Mouse (Mus musculus): ENCODE results near the gene Baz1a.

Baz1a gene

DNA sequence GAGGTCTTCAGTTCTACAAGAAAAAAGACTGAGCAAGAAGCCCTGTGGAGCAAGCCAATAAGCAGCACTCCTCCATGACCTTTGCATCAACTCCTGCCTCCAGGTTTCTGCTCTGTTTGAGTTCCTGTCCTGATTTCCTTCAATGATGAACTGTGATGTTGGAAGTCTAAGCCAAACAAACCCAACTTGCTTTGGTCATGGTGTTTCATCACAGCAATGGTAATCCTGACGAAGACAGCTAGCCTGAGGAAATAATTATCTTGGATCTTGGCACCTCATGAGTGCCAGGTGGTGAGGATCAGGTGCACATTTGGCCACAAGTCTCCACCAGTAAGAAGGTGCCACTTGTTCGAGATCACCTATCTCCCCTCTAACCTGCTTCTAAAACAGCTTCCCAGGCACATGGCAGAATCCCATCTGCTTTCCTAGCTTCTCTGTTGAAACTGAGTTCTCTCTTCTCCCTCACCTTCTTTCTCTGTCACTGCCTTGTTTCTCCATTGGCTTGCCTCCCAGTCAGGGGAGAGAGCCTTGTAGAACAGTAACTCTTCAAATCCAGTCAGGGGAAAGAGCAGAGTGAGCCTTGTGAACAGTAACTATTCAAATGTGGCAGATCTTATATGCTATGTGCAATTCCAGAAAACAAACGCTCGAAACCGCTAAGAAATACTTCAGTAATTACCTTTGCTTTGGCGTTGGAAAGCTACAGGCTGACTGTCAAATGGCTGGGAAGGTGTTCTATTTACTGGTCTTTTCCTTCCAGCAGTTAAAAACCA lies at the start of gene Baz1a:
Gene Baz1a (minus strand): TSS at position 723 of the 773 bp plus-strand sequence.
- no peak for DNase-seq (ENCODE audit: low read depth, low spot score)

DNA sequence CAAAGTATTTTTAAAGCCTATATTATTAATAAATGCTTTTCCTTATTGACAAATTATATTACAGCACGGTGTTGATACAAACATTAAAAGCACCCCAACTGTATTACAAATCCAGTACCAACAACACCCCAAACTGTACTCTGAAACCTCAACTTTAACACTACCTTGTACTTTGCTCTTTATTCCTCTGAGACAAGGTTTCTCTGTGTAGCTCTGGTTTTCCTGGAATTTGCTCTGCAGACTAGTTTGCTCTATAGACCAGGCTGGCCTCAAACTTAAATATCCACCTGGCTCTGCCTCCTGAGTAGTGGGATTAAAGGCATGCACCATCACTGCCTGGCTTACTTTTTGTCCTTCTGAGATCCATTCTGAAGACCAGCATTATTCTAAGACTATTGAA lies 48.0 kb upstream of the Baz1a start:
- no peak for DNase-seq (ENCODE audit: low read depth, low spot score)

DNA sequence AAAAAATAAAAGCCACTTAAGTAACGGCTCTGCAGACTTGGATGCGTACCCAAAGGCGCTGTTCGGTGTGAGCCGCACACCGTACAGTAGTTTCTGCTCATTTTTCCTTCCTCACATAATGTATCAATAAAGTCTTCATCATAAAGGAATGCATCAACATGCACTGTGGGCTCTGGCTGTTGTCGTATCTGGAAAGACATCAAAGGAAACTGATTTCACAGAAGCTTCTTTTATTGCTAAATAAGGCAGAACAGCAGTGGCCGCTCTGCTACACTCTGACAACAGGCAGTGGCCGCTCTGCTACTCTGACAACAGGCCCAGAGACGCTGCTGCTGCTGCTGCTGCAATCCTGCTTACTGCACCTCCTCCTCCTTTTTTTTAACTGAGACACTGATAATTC lies 46.9 kb upstream of the Baz1a start:
- no peak for DNase-seq (ENCODE audit: low read depth, low spot score)

DNA sequence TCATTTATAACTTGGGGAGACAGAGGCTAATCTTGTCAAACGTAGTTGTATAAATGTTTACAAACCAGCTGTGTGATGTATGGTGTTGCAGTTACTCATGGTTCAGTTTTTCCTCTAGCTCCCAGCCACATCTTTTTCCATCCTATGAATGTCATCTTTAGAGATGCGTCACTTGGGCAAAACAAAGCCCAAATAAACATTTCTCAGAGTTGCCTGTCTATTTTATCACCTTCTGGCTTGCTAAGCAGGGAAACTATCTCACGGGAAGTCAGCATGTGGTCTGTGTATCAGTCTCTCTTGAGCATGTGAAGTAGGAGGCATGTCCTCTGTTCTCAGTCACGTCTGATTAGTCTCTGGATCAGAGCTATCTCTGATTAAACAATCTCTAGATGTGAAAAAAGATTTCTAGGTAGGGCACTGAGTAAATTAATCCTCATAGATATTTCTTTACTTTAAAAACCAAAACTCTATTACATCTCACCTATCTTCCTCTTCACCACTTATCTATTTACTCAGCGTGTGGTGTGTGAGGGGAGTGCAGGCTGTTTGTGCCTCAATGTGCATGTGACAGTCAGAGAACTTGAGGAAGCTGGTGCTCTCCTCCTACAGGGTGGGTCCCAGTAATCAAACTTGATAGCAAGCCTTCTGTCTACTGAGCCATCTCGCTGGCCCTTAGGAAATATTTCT lies 46.2 kb upstream of the Baz1a start:
- DNase-seq (ENCODE audit: low read depth, low spot score), result no peak

DNA sequence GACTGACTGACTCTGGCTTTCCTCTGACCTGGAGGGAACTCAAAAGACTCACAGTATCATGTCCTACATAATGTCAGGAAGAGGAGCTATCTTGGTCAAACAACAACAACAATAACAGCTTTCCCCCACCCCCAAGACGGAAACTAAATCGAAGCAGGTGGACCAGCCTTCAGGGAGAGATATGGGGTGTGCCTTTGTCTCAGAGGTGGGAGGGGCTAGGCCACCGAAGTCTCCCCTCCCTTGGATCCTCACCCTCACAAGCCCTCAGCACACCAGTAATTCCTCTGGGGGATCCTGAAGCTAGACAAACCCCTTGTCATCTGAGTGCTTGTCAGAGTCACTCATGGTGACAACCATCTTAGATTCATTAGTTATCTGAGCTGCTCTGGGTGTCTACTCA lies 45.7 kb upstream of the Baz1a start:
- no peak for DNase-seq (ENCODE audit: low read depth, low spot score)

DNA sequence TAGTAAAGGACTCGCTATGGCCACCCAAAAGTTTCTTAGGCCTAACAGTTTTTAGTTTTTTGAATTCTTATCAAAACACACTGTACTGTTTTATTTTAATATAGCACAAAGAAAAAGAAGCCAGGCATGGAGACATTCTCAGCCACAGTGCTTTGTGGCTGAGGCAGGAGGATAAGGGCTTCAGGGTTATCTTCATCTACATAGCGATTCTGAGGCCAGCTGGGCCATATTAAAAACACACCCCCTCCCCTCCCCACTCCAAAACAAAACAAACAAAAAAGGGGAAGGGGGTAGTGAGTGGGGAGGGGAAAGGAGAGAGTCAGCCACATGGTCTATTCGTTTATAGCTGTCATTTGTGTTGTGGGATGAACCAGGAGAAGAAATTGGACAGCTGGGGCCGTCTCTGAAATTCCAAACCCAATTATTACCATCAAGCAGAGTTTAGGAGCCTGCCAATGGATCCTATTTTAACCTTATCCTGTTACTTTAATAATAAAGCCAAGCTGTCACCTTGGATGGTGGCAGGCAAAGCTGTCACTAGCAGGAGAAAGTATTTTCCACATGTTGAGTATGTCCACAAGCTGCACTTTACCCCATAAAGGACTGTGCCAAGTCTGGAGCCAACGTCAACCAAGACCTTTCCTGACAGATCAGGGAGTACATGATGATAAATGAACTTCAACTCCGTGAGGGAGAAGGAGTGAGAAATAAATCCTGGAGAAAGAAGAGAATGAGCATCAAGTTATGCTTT lies 44.9 kb upstream of the Baz1a start:
- no peak for DNase-seq (ENCODE audit: low read depth, low spot score)

DNA sequence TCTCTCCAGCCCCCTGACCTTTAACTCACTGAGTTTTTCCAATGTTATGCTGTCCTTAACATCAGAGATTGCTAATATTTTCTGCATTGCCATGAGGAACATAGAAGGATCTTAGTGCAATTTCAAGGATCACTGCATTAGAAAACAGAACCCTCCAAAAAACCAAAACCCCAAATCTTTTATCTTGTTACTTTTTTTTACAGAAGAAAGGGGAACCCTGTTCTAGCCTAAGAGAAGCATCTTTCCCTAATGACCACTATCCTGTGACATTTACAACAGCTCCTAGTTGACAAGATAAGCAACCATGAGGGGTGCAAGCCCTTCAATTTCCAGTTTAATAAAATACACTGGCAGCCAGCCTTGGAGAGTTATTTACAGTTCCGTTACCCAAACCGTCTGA lies 42.6 kb upstream of the Baz1a start:
- no peak for DNase-seq (ENCODE audit: low read depth, low spot score)

DNA sequence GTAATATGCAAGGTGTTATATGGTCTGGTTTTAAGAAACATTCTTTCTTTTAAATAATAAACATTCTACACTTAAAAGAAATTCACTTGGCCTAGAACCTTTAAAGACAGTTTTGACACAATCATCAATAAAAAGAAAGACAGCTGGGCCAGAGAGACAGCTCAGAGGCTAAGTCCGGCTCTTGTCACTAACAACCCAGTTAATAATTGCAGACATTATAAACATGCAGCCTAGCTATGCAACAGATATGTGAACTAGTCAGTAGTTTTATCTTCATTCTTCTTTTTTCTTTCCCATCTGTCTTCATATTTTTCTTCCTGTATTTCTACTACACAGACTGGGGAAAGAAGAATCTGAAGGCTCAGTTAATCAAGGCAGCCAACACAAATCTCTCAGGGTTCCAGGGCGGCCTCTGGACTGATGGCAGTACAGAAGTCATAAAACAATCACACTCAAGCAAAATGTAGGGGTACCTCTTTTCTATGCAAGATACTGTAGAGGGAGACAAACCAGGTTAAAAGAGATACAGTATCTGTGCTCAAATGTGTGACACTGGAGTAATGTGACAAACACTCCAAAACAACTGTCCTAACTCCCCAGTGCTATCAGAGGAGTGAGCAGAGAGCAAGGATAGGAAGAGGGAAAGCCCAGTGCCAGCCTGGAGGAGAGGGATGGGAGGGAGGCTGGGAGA lies 40.5 kb upstream of the Baz1a start:
- DNase-seq (ENCODE audit: low read depth, low spot score), result no peak

DNA sequence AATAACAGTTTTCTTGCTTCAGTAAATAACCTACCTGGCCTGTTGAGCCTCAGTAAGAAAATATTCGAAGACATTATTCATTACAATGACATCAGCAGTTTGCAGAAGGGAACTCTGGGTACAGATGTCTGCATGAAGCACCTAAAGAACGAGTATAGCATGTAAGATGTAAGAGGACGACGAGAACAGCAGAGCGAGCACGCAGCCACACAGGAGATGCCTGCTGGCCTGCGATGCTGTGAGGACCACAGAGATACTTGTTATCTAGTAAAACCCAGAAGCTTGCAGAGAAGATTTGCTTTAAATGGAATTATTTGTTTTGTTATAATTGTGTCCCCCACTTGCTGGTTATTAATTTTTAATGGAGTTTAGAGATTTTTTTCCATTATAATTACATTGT lies 39.1 kb upstream of the Baz1a start:
- DNase-seq (ENCODE audit: low read depth, low spot score), result no peak

DNA sequence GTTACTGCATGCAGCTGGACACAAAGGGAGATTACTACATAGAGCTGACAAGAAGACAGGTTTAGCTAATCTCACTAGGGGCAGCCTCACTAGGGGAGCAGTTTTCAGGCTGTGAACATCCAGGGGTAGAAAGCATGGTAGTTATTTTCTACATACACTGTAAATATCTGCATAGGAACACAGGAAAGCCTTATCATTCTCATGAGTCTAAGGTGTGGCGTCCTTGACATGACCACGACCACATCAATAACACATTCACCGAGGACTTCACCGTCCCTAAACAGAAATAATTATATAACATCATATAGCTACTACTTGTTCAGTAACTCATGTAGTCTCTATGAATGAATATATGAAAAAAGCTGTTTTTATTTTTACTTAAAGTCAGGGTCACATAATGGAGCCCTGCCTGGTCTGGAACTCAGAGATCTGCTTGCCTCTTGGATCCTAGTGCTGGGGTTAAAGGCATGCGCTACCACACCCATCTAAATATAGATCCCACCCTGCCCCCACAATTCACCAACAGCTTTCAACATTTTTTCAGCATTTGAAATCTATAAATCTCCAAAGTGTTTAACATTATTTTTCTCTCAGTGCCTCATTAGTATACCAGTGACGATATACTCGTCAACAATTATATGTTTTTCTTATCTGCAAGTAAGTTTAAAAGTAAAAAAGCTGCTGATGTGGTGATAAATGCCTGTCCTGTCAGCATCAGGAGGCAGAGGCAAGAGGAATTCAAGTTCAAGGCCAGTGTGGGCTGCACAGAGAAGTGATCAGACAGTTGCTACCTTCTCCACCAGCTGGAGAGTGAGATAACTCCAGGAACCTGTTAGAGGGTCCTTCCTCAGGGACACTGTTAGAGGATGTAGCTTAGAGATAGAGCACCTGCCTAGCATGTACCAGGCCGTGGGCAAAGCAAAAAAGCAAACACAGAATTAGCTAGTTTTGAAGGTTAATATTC lies 37.3 kb upstream of the Baz1a start:
- no peak for DNase-seq (ENCODE audit: low read depth, low spot score)

DNA sequence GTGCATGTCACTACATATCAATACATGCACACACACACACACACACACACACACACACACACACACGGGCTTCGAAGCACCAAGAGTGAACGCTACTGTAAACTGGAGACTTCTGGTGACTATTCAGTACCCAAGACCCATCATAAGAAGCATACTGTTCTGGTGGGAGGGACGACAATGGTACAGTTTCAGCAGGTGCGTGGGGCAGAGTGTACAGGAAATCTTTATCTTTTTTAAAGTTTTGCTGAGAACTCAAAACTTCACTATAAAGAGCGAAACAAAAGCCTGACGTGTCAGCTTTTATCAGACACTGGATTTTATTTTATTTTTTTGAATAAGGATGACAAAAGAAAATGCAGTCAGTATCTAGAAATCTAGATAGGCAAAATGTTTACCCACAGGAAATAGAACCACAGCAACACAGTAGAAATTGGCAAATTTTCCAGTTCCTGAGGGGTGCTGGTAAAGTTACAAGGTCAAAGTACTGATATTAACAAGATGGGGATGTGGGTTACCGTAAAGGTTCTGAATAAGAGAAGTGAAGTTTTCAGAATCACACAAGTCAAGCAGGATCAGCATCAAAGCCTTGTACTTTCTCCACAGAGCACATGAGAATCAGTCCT lies 35.7 kb upstream of the Baz1a start:
- no peak for DNase-seq (ENCODE audit: low read depth, low spot score)

DNA sequence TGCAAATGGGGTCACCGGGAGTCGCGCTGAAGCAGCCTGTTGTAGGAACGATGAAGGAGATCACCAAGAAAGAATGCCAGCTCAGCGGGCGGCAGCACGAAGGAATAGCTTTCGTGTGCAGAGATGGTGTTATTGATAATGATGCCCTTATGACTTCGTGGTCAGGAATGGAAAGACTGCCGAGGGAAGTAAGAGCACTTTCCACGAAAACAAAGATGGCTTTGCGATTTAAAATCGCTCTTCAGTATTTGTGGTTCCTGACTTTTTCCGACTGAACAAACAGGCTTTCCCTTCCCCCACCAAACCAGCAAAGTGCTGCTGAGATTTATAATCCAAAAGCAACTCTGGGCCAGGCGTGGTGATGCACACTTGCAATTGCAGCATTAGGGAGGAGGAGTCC lies 26.9 kb upstream of the Baz1a start:
- DNase-seq (ENCODE audit: low read depth, low spot score), result no peak

DNA sequence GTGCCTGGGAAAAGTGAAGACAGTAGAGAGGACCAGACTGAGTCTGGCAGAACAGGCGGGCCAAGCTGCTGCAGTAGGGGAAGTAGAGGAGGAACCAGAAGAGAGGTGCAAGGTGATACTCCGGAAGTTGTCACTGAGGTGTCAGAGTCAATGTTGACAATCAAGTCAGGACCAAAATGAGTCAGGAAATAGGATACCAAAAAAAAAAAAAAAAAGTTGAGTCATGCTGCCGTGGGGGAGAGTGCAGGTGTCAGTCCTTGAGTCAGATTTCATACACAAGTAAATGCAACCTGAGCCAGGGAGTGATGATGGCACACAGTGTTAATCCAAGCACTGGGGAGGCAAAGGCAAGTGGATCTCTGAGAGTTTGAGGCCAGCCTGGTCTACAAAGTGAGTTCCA lies 12.9 kb upstream of the Baz1a start:
- no peak for DNase-seq (ENCODE audit: low read depth, low spot score)

DNA sequence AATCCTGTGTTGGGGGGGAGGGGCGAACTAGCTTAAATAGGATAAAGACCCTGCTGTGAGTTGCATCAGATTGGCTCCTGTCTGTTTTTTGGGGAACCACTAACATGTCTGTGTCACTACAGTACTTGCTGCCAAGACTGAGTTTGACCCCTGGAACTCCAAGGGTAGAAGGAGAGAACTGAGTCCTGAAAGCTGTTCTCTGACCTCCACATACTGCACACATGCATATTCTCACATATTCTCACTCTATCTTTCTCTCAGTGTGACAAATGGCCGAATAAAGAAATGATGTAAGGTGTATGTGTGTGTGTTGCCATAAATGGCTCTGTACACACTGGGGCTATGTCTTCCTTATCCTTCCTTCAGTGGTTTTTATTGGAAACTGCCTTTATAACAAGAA lies 9.1 kb upstream of the Baz1a start:
- DNase-seq (ENCODE audit: low read depth, low spot score), result no peak

DNA sequence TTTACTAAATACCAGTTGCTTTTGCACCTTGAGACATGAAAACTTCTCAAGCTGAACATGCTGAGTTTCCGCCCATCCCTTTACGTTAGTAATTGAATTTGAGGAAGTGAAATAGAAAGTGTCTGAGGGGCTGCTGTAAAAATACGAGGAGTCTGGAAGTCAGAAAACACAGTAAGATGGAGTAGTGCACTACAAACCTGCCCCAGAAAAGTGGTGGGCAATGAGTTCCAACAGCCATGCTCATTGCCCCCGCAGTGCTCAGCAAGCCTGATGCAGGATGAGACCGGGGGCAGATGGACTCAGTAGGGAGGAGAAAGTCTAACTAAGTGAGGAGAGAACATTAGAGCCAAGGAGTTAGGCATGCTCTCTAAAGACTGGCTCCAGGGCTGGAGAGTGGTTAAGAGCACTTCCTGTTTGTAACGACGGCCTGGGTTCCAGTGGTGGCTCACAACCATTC lies 5.3 kb upstream of the Baz1a start:
- DNase-seq (ENCODE audit: low read depth, low spot score), result no peak

DNA sequence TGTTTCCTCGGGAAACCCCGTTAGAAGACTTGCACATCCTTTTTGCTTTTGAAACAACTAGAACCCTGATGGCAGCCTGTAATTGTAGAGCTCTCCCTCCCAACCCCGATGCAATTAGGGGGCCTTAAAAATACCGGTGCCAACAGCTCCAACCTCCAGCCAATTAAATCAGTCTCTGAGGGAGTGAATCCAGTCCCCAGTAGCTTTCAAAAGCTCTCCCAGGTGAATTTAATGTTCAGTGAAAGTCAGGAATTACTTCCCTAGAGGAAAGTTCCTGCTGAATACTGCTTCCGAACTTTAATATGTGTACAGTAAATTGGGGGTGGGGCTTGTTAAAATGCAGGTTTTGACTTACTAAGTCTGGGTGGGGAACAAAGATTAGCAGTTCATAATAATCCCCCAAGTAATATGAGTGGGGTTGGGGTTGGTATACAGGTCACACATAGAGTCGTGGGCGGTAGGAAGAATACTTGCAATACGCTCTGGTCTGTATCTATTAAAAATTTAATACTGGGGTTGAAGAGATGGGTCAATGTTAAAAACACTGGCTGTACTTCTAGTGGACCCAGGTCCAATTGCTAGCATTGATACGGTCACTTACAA lies 3.1 kb upstream of the Baz1a start:
- no peak for DNase-seq (ENCODE audit: low read depth, low spot score)

DNA sequence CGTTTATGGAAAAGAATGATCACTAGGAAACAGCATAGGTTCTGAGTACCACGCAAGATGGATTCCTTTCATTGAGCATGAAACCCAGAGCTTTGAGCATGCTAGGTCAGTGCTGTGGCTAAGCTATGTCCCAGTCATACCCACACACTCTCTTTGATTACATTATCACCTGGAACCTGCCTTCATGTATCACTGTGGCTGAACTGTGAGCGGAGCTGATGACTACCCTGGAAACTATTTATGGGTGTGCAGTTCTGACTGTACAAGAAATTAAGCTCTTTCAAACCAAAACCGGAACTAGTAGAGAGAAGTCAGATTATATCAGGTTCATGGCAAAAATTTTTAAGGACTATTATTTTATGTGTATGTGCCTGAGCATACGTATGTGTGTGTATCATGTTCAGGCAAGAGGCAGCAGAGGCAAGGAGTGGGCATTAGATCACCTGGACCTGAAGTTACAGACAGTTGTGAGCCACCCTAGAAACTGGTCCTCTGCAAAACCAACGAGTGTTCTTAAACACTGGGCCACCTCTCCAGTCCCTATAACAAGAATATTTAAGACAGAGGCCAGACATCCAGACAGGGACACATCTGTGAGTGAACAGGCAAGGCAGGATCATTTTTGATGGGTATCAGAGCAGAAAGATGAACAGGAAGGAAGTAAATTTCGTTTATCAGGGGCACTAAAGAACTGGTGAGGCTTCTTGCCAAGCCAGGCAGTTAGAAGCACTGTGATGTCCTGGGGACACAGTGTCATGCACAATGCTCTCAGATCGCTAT lies 2.4 kb upstream of the Baz1a start:
- no peak for DNase-seq (ENCODE audit: low read depth, low spot score)

DNA sequence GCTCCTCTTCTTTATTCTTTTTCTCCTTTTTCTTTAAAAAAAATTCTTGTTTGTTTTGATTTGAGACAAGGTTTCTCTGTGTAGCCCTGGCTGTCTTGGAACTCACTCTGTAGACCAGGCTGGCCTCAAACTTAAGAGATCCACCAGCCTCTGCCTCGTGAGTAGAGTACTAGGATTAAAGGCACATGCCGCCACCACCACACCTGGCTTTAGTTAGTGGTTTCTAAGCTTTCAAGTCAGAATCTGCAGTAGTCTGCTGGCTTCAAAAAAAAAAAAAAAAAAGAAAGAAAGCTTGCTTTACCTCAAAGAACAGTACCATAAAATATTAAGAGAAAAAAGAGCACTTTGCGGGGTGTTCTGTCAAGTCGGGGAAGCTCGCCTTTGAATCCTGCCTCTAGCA lies 1.3 kb upstream of the Baz1a start:
- no peak for DNase-seq (ENCODE audit: low read depth, low spot score)

DNA sequence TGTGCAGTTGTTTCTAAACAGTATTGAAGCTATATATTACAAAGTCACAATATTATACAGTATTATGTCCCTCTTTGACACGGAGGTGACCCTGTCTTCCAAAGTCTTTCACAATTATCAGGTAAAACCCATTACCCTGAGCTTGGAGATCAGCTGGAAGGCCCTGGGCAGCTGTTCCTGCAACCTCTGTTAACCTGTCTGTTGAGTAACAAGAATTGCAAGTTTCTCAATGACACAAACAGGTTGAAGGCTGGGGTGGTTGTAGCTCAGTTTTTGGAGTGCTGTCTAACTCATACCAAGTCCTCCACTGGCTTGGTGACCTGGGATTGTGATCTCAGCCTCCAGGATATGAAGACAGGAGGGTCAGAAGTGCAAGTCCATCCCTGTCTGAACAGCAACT lies 1.1 kb downstream of the Baz1a start:
- no peak for DNase-seq (ENCODE audit: low read depth, low spot score)
